Mouse (Mus musculus): Measurements from ENCODE around the gene Wif1. TPM values are rescaled to one million over a fixed set of nuclear protein-coding genes. Genes with fewer than 3 reads are reported as not detected.

Gene Wif1
- polyA plus RNA-seq (2012), result not detected in 2 replicates

DNA sequence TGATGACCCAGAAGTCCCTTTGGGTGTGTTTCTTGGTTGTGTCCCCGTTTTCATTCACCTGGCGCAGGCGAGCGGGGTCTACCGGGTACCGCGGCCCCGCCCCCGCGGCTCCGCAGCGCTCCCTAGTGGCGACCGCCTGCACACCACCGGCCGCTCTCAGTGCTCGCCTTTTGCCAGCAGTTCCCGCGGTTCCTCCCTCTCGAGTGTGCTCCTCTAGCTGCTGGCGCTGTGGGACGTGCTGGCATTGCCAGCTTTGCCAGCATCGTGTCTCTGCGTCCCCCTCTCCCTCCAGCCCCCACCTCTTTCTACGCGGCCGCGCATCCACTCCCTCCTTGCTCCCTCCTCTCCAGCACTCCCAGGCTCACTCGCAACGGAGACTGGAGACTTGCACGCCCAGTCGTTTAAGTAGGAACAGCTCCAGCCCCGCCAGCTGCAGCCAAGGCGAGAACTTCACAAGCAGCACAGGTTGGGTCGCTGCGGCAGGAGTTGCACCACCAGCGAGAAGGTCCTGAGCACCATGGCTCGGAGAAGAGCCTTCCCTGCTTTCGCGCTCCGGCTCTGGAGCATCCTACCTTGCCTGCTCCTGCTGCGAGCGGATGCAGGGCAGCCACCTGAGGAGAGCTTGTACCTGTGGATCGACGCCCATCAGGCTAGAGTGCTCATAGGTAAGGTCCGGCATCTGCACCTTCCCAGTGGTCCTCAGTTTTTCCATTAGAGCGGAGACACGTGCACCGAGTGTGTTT lies at the start of gene Wif1:
Wif1 (plus strand) TSS at position 135 of the 743 bp plus-strand sequence.
- Histone ChIP-seq H3K36me3 (ENCODE audit: control insufficient read depth) (no peaks in the 10 kb centered on the region), H3K4me3 (replicated peaks) (peak within 1 kb of the TSS; percentile 43), H3K9me3 (ENCODE audit: control insufficient read depth, low read length) (no peaks in the 10 kb centered on the region), H3K27me3 (ENCODE audit: control insufficient read depth) (peaks cover 52% of the 10 kb centered on the region), H3K4me1 (ENCODE audit: control insufficient read depth) (peaks cover 11% of the 10 kb centered on the region)
- TF ChIP-seq TAL1 (IDR thresholded peaks at IDR 0.05; ENCODE audit: low read length), result no peak
- no peak for TF ChIP-seq GATA1 (IDR thresholded peaks at IDR 0.05; ENCODE audit: low read length)

GRCm38 (mm10) chr10:121002135-121002534 lies 31.6 kb upstream of the Wif1 start:
- no peaks in the 10 kb centered on the region for H3K4me1 ChIP-seq (ENCODE audit: control insufficient read depth)
- H3K4me3 ChIP-seq (replicated peaks), result no peak overlapping the region
- no peaks in the 10 kb centered on the region for H3K27me3 ChIP-seq (ENCODE audit: control insufficient read depth)
- no peaks in the 10 kb centered on the region for H3K9me3 ChIP-seq (ENCODE audit: control insufficient read depth, low read length)
- H3K36me3 ChIP-seq (ENCODE audit: control insufficient read depth), result no peaks in the 10 kb centered on the region
- no peak for TF ChIP-seq GATA1 (IDR thresholded peaks at IDR 0.05; ENCODE audit: low read length)
- no peak for TF ChIP-seq TAL1 (IDR thresholded peaks at IDR 0.05; ENCODE audit: low read length)

- Histone ChIP-seq H3K36me3 (ENCODE audit: control insufficient read depth) (no peaks in the 10 kb centered on the region), H3K4me3 (replicated peaks) (no peak overlapping the region), H3K9me3 (ENCODE audit: control insufficient read depth, low read length) (peaks cover 4% of the 10 kb centered on the region; the same call in 1 of the 2 replicates), H3K27me3 (ENCODE audit: control insufficient read depth) (no peaks in the 10 kb centered on the region), H3K4me1 (ENCODE audit: control insufficient read depth) (no peaks in the 10 kb centered on the region)
- TF ChIP-seq GATA1 (IDR thresholded peaks at IDR 0.05; ENCODE audit: low read length), result no peak
- no peak for TF ChIP-seq TAL1 (IDR thresholded peaks at IDR 0.05; ENCODE audit: low read length)
Measured at GRCm38 (mm10) chr10:121011496-121011895, 22.3 kb upstream of the Wif1 start.

DNA sequence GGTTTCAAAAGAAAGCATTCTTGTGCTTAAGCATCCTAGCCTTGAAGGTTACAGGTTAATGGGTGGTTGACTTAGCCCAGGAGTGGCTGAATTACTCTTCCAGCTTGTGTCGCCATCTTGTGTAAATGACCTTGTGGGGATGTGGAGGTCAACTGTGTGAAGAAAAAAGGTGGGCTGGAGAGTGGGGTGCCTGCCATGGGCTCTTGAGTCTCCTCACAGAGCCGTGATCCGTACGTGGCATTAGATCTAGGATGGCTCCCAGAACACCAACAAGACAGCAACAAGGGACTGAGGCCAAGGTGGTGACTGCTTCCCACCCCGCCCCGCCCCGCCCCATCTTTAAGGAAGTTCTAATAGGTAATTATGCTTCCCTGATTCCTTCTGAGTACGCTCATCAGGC lies 17.5 kb upstream of the Wif1 start:
- Histone ChIP-seq H3K4me3 (replicated peaks) (no peak overlapping the region), H3K27me3 (ENCODE audit: control insufficient read depth) (no peaks in the 10 kb centered on the region), H3K4me1 (ENCODE audit: control insufficient read depth) (no peaks in the 10 kb centered on the region), H3K9me3 (ENCODE audit: control insufficient read depth, low read length) (peaks cover 4% of the 10 kb centered on the region; the same call in 1 of the 2 replicates), H3K36me3 (ENCODE audit: control insufficient read depth) (no peaks in the 10 kb centered on the region)
- TF ChIP-seq TAL1 (IDR thresholded peaks at IDR 0.05; ENCODE audit: low read length) (no peak), GATA1 (IDR thresholded peaks at IDR 0.05; ENCODE audit: low read length) (no peak)

DNA sequence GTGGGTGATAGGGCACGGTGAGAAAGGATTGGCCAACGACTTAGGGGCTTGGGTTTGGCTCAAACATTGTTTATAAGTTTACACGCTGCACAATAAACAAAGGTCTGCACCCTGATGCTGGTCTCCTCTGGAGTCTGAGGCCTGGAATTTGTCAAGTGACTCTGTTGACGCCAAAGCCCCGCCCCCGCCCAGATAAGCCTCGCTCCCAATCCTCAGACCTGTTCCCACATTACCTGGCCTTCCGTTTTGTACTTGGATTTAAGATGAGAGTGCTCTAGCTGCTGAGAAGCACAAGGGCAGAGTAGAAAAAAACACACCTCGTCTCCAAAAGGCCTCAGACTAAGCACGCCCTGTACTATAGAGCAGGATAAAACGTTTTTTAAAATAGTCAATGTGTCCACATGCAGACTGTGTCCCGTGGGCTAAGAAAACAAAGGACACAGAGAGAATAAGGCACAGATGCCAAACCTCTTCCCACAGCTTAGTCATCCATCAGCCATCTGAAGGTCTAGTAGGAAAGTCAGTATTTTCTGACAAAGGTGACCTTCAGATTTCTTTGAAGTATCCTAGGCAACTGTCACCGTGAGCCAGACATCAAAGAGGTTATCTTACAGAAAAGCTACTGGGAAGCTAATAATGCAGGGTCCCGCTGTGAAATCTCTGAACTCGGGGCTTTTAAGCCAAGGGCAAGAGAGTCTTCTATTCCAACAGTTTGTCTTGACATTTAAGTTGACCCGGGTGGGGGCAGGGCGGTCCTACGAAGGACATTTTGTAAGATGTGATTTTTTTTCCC lies 16.9 kb upstream of the Wif1 start:
- Histone ChIP-seq H3K9me3 (ENCODE audit: control insufficient read depth, low read length) (peaks cover 2% of the 10 kb centered on the region; the same call in 1 of the 2 replicates), H3K27me3 (ENCODE audit: control insufficient read depth) (no peaks in the 10 kb centered on the region)

DNA sequence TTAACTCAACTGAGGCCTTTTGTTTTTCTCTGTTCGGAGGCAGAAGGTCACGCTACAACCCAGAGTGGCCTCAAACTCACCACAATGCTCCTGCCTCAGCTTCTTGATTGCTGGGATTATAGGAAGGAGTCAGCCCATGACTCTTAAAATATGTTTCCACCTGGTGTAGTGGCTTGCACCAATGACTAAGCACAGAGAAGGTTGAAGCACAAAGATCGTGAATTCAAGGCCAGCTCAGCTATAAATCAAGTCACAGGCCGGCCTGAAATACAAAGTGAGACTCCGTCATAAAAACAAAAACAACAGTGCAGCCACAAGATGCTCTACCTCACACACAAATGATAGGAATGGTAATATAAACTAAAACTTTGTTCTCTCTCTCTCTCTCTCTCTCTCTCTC lies 10.8 kb upstream of the Wif1 start:
- TF ChIP-seq TAL1 (IDR thresholded peaks at IDR 0.05; ENCODE audit: low read length) (no peak), GATA1 (IDR thresholded peaks at IDR 0.05; ENCODE audit: low read length) (no peak)
- H3K4me1 ChIP-seq (ENCODE audit: control insufficient read depth), result no peaks in the 10 kb centered on the region
- H3K27me3 ChIP-seq (ENCODE audit: control insufficient read depth), result no peaks in the 10 kb centered on the region
- no peaks in the 10 kb centered on the region for H3K36me3 ChIP-seq (ENCODE audit: control insufficient read depth)
- H3K9me3 ChIP-seq (ENCODE audit: control insufficient read depth, low read length), result no peaks in the 10 kb centered on the region
- no peak overlapping the region for H3K4me3 ChIP-seq (replicated peaks)

More for the DNA sequence above, 16.9 kb upstream of the Wif1 start:
- Histone ChIP-seq H3K4me1 (ENCODE audit: control insufficient read depth) (no peaks in the 10 kb centered on the region), H3K4me3 (replicated peaks) (no peak overlapping the region), H3K36me3 (ENCODE audit: control insufficient read depth) (no peaks in the 10 kb centered on the region)
- no peak for TF ChIP-seq GATA1 (IDR thresholded peaks at IDR 0.05; ENCODE audit: low read length)
- TF ChIP-seq TAL1 (IDR thresholded peaks at IDR 0.05; ENCODE audit: low read length), result no peak

DNA sequence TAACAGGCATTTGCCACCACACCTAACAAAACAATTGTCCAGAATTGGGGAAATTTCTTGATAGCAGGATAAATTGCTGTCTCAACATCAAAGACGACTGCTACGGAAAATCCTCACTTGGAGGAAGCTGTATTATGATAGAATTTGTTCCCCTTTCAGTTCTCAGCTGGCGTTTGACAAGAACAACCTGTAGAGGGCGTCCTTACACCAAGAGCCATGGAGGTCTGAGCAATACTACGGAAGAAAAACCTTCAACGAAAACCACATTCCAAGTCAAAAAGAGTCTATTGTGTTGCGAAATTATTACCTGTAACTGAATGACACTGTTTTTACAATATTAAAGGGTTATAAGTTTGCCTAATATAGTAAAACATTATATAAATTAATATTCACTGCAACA lies 2.0 kb upstream of the Wif1 start:
- Histone ChIP-seq H3K4me1 (ENCODE audit: control insufficient read depth) (peaks cover 11% of the 10 kb centered on the region), H3K27me3 (ENCODE audit: control insufficient read depth) (peaks cover 52% of the 10 kb centered on the region), H3K36me3 (ENCODE audit: control insufficient read depth) (no peaks in the 10 kb centered on the region), H3K9me3 (ENCODE audit: control insufficient read depth, low read length) (no peaks in the 10 kb centered on the region), H3K4me3 (replicated peaks) (no peak overlapping the region)
- TF ChIP-seq GATA1 (IDR thresholded peaks at IDR 0.05; ENCODE audit: low read length) (no peak), TAL1 (IDR thresholded peaks at IDR 0.05; ENCODE audit: low read length) (no peak)

GRCm38 (mm10) chr10:121033128-121033791 lies 500 bp upstream of the Wif1 start:
- peaks cover 11% of the 10 kb centered on the region for H3K4me1 ChIP-seq (ENCODE audit: control insufficient read depth)
- H3K9me3 ChIP-seq (ENCODE audit: control insufficient read depth, low read length), result no peaks in the 10 kb centered on the region
- TF ChIP-seq TAL1 (IDR thresholded peaks at IDR 0.05; ENCODE audit: low read length) (no peak), GATA1 (IDR thresholded peaks at IDR 0.05; ENCODE audit: low read length) (no peak)
- no peaks in the 10 kb centered on the region for H3K36me3 ChIP-seq (ENCODE audit: control insufficient read depth)
- peaks cover 52% of the 10 kb centered on the region for H3K27me3 ChIP-seq (ENCODE audit: control insufficient read depth)
- H3K4me3 ChIP-seq (replicated peaks), result peak overlapping the region; percentile 43

DNA sequence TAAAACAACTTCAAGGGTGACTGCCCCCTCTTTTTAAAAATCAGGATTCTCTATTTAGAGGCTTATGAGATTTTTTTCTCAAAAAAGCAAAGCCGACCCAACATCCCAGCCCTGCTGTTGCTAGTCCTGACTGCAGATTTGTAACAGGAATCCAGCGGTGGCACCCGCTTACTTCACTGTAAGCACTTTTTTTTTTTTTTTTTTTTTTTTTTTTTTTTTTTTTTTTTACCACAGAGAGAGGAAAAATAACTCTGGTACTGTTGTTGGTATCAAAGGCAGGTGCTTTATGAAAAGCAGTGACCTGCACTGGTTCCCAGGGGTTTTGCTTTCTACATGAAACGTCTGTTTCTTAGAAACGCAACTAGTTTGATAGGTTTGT lies 798 bp downstream of the Wif1 start:
- no peak overlapping the region for H3K4me3 ChIP-seq (replicated peaks)
- no peaks in the 10 kb centered on the region for H3K36me3 ChIP-seq (ENCODE audit: control insufficient read depth)
- TF ChIP-seq TAL1 (IDR thresholded peaks at IDR 0.05; ENCODE audit: low read length) (no peak), GATA1 (IDR thresholded peaks at IDR 0.05; ENCODE audit: low read length) (no peak)
- peaks cover 11% of the 10 kb centered on the region for H3K4me1 ChIP-seq (ENCODE audit: control insufficient read depth)
- peaks cover 52% of the 10 kb centered on the region for H3K27me3 ChIP-seq (ENCODE audit: control insufficient read depth)
- H3K9me3 ChIP-seq (ENCODE audit: control insufficient read depth, low read length), result no peaks in the 10 kb centered on the region
